Mouse (Mus musculus): Measurements from ENCODE around the gene Cep131.

- TF ChIP-seq CTCF (IDR thresholded peaks at IDR 0.05; ENCODE audit: control insufficient read depth, insufficient read depth, low read length) (no peak), POLR2A (IDR thresholded peaks at IDR 0.05; ENCODE audit: borderline replicate concordance, control insufficient read depth, low read depth, low read length) (no peak; the same call in 1 of the 2 replicates)
Measured at GRCm38 (mm10) chr11:120064668-120065040, 22.0 kb downstream of the Cep131 start.

All from bone marrow, adult 2 months (tissue).